Mouse (Mus musculus): ENCODE data around the gene Asic1. TPM values are rescaled to one million over a fixed set of nuclear protein-coding genes. Genes with fewer than 3 reads are reported as not detected.

The Asic1 gene
- total and polyA plus RNA-seq, 2 experiments: 0.16 TPM; not detected in 1

DNA sequence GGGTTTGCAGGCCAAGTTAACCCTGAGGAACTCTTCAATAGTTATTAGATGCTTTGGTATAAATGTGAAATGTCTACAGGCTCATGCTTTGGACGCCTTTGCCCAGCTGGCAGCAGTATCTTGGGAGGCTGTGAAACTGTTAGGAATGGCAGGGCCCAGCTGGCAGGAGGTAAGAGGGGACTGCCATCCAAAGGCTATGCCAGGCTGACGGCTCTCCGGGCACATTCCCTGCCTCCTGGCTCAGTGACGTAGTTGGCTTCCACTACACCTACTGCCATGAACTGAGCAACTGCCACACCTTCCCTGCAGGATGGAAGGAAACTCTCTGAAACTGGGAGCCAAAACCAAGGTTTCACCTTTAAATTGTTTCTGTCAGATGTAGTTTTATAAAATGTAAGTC lies 70.1 kb downstream of the Asic1 start:
- 86% methylated on average over 4 of the region's 4 CpGs for WGBS
- no peaks in the 10 kb centered on the region for H3K79me2 ChIP-seq (ENCODE audit: control insufficient read depth, insufficient read depth, low read length)
- no peak overlapping the region for H3K27ac ChIP-seq (replicated peaks; ENCODE audit: insufficient read depth, low read depth, low read length)
- H3K27me3 ChIP-seq (ENCODE audit: control insufficient read depth, insufficient read depth, low read length): no peaks in the 10 kb centered on the region
- H3K4me3 ChIP-seq (ENCODE audit: insufficient read depth, low read depth, low read length): no peak overlapping the region
- no peaks in the 10 kb centered on the region for H3K36me3 ChIP-seq (ENCODE audit: control insufficient read depth, insufficient read depth, low read length)
- H3K9ac ChIP-seq (ENCODE audit: low read depth, low read length): no peak overlapping the region
- no peak for DNase-seq (ENCODE audit: extremely low read depth, low read depth, low spot score)
- H3K4me1 ChIP-seq (ENCODE audit: control insufficient read depth, insufficient read depth, low read length): no peaks in the 10 kb centered on the region
- TF ChIP-seq POLR2A (IDR thresholded peaks at IDR 0.05; ENCODE audit: extremely low read depth, insufficient read depth, low read length) (no peak), CTCF (IDR thresholded peaks at IDR 0.05; ENCODE audit: low read depth, low read length) (no peak)

Other genes with a start within 250 kb of the Asic1 start
- gene Nckap5l, start 212.6 kb upstream of the Asic1 start, total RNA-seq (2014; rRNA removed): 0.09 and 0.27 TPM in 2 replicates
- gene Nckap5l, start 212.6 kb upstream of the Asic1 start, polyA plus RNA-seq (2012; rRNA removed): 0.31 and 0.56 TPM in 2 replicates
- gene Bcdin3d, start 195.6 kb upstream of the Asic1 start, total RNA-seq (2014; rRNA removed): 3.1 and 3.2 TPM in 2 replicates
- 3.1 and 3.6 TPM in 2 replicates for gene Bcdin3d, start 195.6 kb upstream of the Asic1 start, polyA plus RNA-seq (2012; rRNA removed)
- gene Faim2, start 142.2 kb upstream of the Asic1 start, total RNA-seq (2014; rRNA removed): under 0.01 and 0.07 TPM in 2 replicates
- not detected in 2 replicates for gene Faim2, start 142.2 kb upstream of the Asic1 start, polyA plus RNA-seq (2012; rRNA removed)
- gene Aqp2, start 91.3 kb upstream of the Asic1 start, total RNA-seq (2014; rRNA removed): not detected in 2 replicates
- gene Aqp2, start 91.3 kb upstream of the Asic1 start, polyA plus RNA-seq (2012; rRNA removed): not detected in 2 replicates
- gene Aqp5, start 79.6 kb upstream of the Asic1 start, total RNA-seq (2014; rRNA removed): 0.46 TPM in 1 of 2 replicates, not detected in the other
- gene Aqp5, start 79.6 kb upstream of the Asic1 start, polyA plus RNA-seq (2012; rRNA removed): not detected in 2 replicates
- gene Aqp6, start 69.0 kb upstream of the Asic1 start, total RNA-seq (2014; rRNA removed): not detected in 2 replicates
- not detected in 2 replicates for gene Aqp6, start 69.0 kb upstream of the Asic1 start, polyA plus RNA-seq (2012; rRNA removed)
- 0.92 and 1.4 TPM in 2 replicates for gene Racgap1, start 18.7 kb upstream of the Asic1 start, total RNA-seq (2014; rRNA removed)
- gene Racgap1, start 18.7 kb upstream of the Asic1 start, polyA plus RNA-seq (2012; rRNA removed): 0.32 and 0.56 TPM in 2 replicates
- gene Smarcd1, start 31.8 kb downstream of the Asic1 start, total RNA-seq (2014; rRNA removed): 2.0 and 3.1 TPM in 2 replicates
- 8.5 and 9.3 TPM in 2 replicates for gene Smarcd1, start 31.8 kb downstream of the Asic1 start, polyA plus RNA-seq (2012; rRNA removed)
- gene Gm17349, start 35.1 kb downstream of the Asic1 start, total RNA-seq (2014; rRNA removed): not detected in 2 replicates
- 1.4 TPM in 1 of 2 replicates, not detected in the other for gene Gm17349, start 35.1 kb downstream of the Asic1 start, polyA plus RNA-seq (2012; rRNA removed)
- gene Gpd1, start 47.1 kb downstream of the Asic1 start, total RNA-seq (2014; rRNA removed): 147 and 151 TPM in 2 replicates
- gene Gpd1, start 47.1 kb downstream of the Asic1 start, polyA plus RNA-seq (2012; rRNA removed): 233 and 311 TPM in 2 replicates
- gene Cox14, start 55.2 kb downstream of the Asic1 start, total RNA-seq (2014; rRNA removed): 58.6 and 70.0 TPM in 2 replicates
- gene Cox14, start 55.2 kb downstream of the Asic1 start, polyA plus RNA-seq (2012; rRNA removed): 115 and 117 TPM in 2 replicates
- 3.2 and 3.8 TPM in 2 replicates for gene Cers5, start 102.5 kb downstream of the Asic1 start, total RNA-seq (2014; rRNA removed)
- 1.7 and 2.0 TPM in 2 replicates for gene Cers5, start 102.5 kb downstream of the Asic1 start, polyA plus RNA-seq (2012; rRNA removed)
- gene Lima1, start 205.1 kb downstream of the Asic1 start, total RNA-seq (2014; rRNA removed): 28.9 and 32.7 TPM in 2 replicates
- gene Lima1, start 205.1 kb downstream of the Asic1 start, polyA plus RNA-seq (2012; rRNA removed): 11.2 and 16.0 TPM in 2 replicates

All from liver, adult 2 months (tissue).